Mouse (Mus musculus) hindlimb bud, embryonic 11.5 days (tissue): ENCODE data around the gene Gm17631.
"Not testable (repeated sequence)": the region's sequence is repeated elsewhere in the genome, so short reads cannot be mapped to it uniquely, and the experiment has no call there.

ENCODE experiments used
- DNase-seq: peaks from one replicate; pipeline ENCODE4 v3.0.0-alpha.2; 2012; ENCODE audit warnings: low read depth, low spot score; ENCODE audit errors: extremely low spot score

Gm17631 gene

DNA sequence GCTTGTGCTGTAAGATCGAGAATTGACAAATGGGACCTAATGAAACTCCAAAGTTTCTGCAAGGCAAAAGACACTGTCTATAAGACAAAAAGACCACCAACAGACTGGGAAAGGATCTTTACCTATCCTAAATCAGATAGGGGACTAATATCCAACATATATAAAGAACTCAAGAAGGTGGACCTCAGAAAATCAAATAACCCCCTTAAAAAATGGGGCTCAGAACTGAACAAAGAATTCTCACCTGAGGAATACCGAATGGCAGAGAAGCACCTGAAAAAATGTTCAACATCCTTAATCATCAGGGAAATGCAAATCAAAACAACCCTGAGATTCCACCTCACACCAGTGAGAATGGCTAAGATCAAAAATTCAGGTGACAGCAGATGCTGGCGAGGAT lies at the start of gene Gm17631:
Gm17631 (plus strand) TSS at position 301 of the 400 bp plus-strand sequence.
- not testable (repeated sequence) for DNase-seq

DNA sequence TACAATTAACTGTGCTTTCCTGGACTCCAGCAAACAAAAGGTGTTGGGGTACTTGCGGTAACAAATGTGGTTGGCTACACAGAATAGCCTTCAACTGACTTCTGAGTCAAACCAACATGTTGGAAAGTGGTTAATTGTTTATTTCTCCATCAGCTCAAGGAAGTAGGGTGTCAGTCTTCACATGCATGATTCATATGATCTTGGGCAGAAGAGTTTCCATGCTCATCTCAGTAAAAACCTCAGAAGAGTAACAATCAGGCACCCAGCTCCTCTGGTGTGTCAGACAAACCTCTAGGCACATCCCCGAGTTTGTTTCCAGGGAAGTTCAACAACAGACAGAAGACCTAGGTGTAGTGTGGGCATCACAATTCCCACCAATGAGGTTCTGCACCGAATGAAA lies 44.7 kb upstream of the Gm17631 start:
- DNase-seq, result no peak

GRCm38 (mm10) chr6:129824004-129824403 lies 38.4 kb upstream of the Gm17631 start:
- DNase-seq, result no peak

DNA sequence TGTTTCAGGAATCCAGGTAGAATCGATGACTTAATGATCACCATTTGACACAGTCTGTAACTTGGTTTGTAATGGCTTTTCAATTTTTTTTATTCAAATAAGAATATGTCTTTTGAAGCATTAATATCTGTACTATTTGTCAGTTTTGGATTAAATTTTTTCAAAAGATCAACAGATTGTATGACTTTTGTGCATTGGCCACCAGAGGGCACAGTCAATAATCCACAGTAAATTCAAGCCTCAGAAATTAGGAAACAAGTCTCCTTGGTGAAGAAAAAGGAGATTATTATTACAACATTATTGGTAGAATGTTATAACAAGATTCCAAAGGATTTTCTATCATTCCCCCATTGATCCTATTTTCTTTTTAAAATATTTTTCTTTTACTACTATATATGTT lies 36.9 kb upstream of the Gm17631 start:
- no peak for DNase-seq

- no peak for DNase-seq
Measured at GRCm38 (mm10) chr6:129876549-129876948, 14.1 kb downstream of the Gm17631 start, which contains the start of gene Klra17. TSS of gene Klra17 (minus strand) at chr6:129876672.

DNA sequence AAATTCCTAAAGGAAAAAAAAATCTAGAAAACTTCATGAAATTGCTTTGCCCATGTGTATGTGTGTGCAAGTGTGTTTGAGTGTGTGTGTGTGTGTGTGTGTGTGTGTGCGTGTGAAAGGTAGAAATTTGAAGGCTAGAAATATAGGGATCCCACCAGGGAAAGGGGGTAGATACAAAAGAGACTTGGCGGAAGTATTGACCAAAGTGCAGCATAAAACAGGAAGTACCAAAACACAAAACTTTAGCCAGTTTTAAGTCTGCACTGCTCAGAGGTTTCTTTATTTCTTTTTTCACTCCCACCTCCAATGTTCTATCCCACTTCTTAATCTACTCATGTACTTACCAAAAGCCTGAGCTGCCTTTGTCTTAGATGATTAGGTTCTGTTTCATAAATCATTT lies 20.1 kb downstream of the Gm17631 start:
- no peak for DNase-seq
